Mouse (Mus musculus): ENCODE results near the gene Agap1.
A peak's percentile ranks its signal among the peaks of the same experiment; 100 is the strongest.

Gene Agap1

GRCm38 (mm10) chr1:89922282-89922681 is 467.7 kb downstream of the Agap1 start:
- DNase-seq = no peak

- no peak for DNase-seq
Measured at GRCm38 (mm10) chr1:89922883-89923641, 468.5 kb downstream of the Agap1 start.

- DNase-seq = no peak
Measured at GRCm38 (mm10) chr1:89923642-89924020, 469.0 kb downstream of the Agap1 start.

- no peak for DNase-seq
Measured at GRCm38 (mm10) chr1:89925501-89926190, 471.0 kb downstream of the Agap1 start.

- no peak for DNase-seq
Measured at GRCm38 (mm10) chr1:89926583-89927060, 472.0 kb downstream of the Agap1 start.

- DNase-seq = no peak
Measured at GRCm38 (mm10) chr1:89927061-89927661, 472.6 kb downstream of the Agap1 start.

GRCm38 (mm10) chr1:89928676-89929075 is 474.1 kb downstream of the Agap1 start:
- no peak for DNase-seq

- DNase-seq = no peak
Measured at GRCm38 (mm10) chr1:89929181-89929580, 474.6 kb downstream of the Agap1 start.

- DNase-seq = no peak
Measured at GRCm38 (mm10) chr1:89929721-89930505, 475.3 kb downstream of the Agap1 start.

GRCm38 (mm10) chr1:89930551-89930950 is 475.9 kb downstream of the Agap1 start:
- no peak for DNase-seq

GRCm38 (mm10) chr1:89931120-89931519 is 476.5 kb downstream of the Agap1 start, which contains the start of gene Gbx2:
TSS of gene Gbx2 (minus strand) at chr1:89931179.
- DNase-seq = peak; percentile 52

GRCm38 (mm10) chr1:89932021-89932423 is 477.4 kb downstream of the Agap1 start:
- DNase-seq = no peak

GRCm38 (mm10) chr1:89932616-89933015 is 478.0 kb downstream of the Agap1 start:
- no peak for DNase-seq

GRCm38 (mm10) chr1:89933028-89933427 is 478.4 kb downstream of the Agap1 start:
- no peak for DNase-seq

- no peak for DNase-seq
Measured at GRCm38 (mm10) chr1:89933786-89934185, 479.2 kb downstream of the Agap1 start.

GRCm38 (mm10) chr1:89934316-89935260 is 480.0 kb downstream of the Agap1 start:
- no peak for DNase-seq

- no peak for DNase-seq
Measured at GRCm38 (mm10) chr1:89935493-89936348, 481.1 kb downstream of the Agap1 start.

GRCm38 (mm10) chr1:89938884-89939595 is 484.4 kb downstream of the Agap1 start:
- DNase-seq = no peak

- no peak for DNase-seq
Measured at GRCm38 (mm10) chr1:89939596-89939960, 485.0 kb downstream of the Agap1 start.

Measured in lung, postnatal 36 days (tissue).